Mouse (Mus musculus) neural tube, embryonic 11.5 days (tissue): Measurements from ENCODE around the gene Sipa1l3. TPM values are rescaled to one million over a fixed set of nuclear protein-coding genes. Genes with fewer than 3 reads are reported as not detected.
A peak's percentile ranks its signal among the peaks of the same experiment; 100 is the strongest.

Experiments
- ATAC-seq: fragments of 200-750 bp; cut with Nextera tagmentation; 2 replicates; pipeline ENCODE4 v1.8.0; 2017; ENCODE audit warnings: moderate number of reproducible peaks, mild to moderate bottlenecking, moderate TSS enrichment, moderate library complexity; ENCODE audit not compliant: insufficient read depth, low FRiP score, low TSS enrichment
- DNase-seq: peaks from one replicate; pipeline ENCODE4 v3.0.0-alpha.2; 2015; ENCODE audit warnings: low spot score
- H3K27ac ChIP-seq: fragments of 300-500 bp; sonication (generic); 2 replicates; pipeline ENCODE4 v1.5.1; 2014; ENCODE audit warnings: low read depth, mild to moderate bottlenecking, low read length
- H3K27me3 ChIP-seq: fragments of 300-500 bp; sonication (generic); 2 replicates; pipeline ENCODE4 v1.6.1; 2014; ENCODE audit warnings: mild to moderate bottlenecking, low read length, mixed read lengths; ENCODE audit not compliant: control insufficient read depth, insufficient read depth
- H3K36me3 ChIP-seq: fragments of 300-500 bp; sonication (generic); 2 replicates; pipeline ENCODE4 v1.6.1; 2014; ENCODE audit warnings: mild to moderate bottlenecking, low read length, moderate library complexity, mixed read lengths; ENCODE audit not compliant: control insufficient read depth, insufficient read depth
- H3K4me1 ChIP-seq: fragments of 300-500 bp; sonication (generic); 2 replicates; pipeline ENCODE4 v1.6.1; 2014; ENCODE audit warnings: low read length, mixed read lengths; ENCODE audit not compliant: control insufficient read depth, insufficient read depth
- H3K4me2 ChIP-seq: fragments of 300-500 bp; sonication (generic); 2 replicates; pipeline ENCODE4 v1.6.1; 2014; ENCODE audit warnings: low read depth, mild to moderate bottlenecking, moderate library complexity
- H3K4me3 ChIP-seq: fragments of 300-500 bp; sonication (generic); 2 replicates; pipeline ENCODE4 v1.5.1; 2014; ENCODE audit warnings: low read depth, low read length
- H3K9ac ChIP-seq: fragments of 300-500 bp; sonication (generic); 2 replicates; pipeline ENCODE4 v1.6.1; 2014; ENCODE audit warnings: mild to moderate bottlenecking, low read length
- H3K9me3 ChIP-seq: fragments of 300-500 bp; sonication (generic); 2 replicates; pipeline ENCODE4 v1.6.1; 2016; ENCODE audit warnings: low read length; ENCODE audit not compliant: control insufficient read depth
- WGBS: fragments of 180-500 bp; shearing (Covaris S2); extraction: QIAGEN DNeasy Blood & Tissue Kit; methylation state at CpG from one replicate; pipeline ENCODE4 v1.1.7; 2014; 5-methylcytosine and 5-hydroxymethylcytosine counted together
- polyA plus RNA-seq: library from polyadenylated mRNA; unstranded; fragments of >200 nt; fragmentation: Nextera tagmentation; extraction: Ambion mirVana; gene quantifications from 2 replicates; pipeline ENCODE4 v1.2.1, GENCODE M21; 2014

The Sipa1l3 gene
- polyA plus RNA-seq, 1 experiment from 2014 or later = 11.9 TPM

DNA sequence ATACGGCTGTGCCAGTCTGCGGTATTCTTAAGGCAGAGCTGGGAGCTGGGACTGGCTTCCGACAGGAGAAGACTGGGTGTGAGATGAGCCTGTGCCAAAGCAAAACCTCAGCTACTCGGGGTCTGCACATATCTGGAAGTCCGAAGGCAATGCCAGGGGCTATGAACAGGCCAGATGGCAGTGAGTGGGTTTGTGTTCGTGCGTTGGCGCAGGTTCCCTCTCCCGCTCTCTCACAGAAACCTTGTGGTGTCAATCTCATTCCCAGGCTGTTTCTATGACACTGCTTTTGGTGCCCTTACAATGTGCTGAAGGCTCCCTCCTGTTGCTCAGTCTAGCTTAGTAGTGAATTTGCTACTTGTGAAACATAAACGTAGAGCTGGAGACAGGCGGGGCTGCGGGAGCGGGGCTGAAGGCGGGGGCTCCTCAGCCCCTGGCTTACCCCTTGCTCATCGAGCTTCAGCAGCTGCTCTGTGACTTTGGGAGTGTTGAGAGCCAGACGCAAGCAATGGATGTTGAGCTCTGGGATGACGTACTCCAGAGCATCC lies 130.8 kb downstream of the Sipa1l3 start:
- ATAC-seq = no peak
- WGBS = 94% methylated on average over 17 of the region's 17 CpGs

DNA sequence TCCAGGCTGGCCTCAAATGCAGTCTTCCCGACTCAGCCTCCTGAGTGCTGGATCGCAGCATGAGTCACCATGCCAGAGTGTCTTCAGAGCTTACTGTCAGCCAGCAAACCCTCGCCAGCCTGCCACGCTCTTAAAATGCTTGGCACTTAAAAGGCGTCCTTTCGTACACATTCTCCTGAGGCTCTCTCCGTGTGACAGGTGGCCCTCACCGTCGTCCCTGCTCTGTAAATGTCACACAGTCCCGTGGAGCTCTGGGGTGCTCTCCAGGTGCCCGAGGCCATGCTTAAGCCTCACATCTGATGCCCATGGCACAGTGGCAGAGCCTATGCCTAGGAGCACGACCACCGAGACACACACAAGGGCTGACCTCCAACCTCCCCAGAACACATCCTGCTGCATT lies 132.1 kb downstream of the Sipa1l3 start:
- Histone ChIP-seq H3K27me3 (no peaks in the 10 kb centered on the region), H3K4me2 (no peak overlapping the region), H3K9ac (no peak overlapping the region), H3K27ac (no peak overlapping the region), H3K4me1 (no peaks in the 10 kb centered on the region), H3K4me3 (no peak overlapping the region), H3K9me3 (no peaks in the 10 kb centered on the region), H3K36me3 (no peaks in the 10 kb centered on the region; the same call in 1 of the 2 replicates)
- DNase-seq (no peak), ATAC-seq (no peak)
- WGBS = 93% methylated on average over 13 of the region's 13 CpGs

More for the DNA sequence above, 130.8 kb downstream of the Sipa1l3 start:
- Histone ChIP-seq H3K4me3 (no peak overlapping the region), H3K4me2 (no peak overlapping the region), H3K9ac (no peak overlapping the region), H3K4me1 (no peaks in the 10 kb centered on the region), H3K27ac (no peak overlapping the region), H3K9me3 (no peaks in the 10 kb centered on the region), H3K36me3 (no peaks in the 10 kb centered on the region; the same call in 1 of the 2 replicates), H3K27me3 (no peaks in the 10 kb centered on the region)
- no peak for DNase-seq

DNA sequence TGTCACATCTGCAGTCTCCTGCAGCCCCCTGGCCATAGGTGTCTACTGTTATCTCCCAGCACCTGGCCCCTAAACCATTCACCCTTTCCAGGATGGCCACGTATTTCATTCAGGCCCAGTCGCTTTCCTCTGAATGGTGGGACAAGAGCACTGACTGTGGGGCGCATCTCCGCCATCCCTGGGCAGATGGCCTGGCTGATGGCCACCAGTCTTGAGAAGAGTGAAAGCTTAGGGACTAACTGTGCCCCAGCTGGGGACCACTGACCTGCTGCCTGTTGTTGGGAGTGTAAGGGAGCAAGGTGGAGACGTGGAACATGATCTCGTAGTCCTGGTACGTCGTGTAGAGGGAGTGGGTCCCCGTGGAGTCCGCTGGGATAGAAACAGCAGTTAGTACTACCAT lies 132.7 kb downstream of the Sipa1l3 start:
- no peak for DNase-seq
- ATAC-seq = no peak
- H3K4me2 ChIP-seq = no peak overlapping the region
- no peak overlapping the region for H3K4me3 ChIP-seq
- H3K27me3 ChIP-seq = no peaks in the 10 kb centered on the region
- no peak overlapping the region for H3K27ac ChIP-seq
- no peaks in the 10 kb centered on the region for H3K4me1 ChIP-seq
- H3K9ac ChIP-seq = no peak overlapping the region
- H3K36me3 ChIP-seq = no peaks in the 10 kb centered on the region; the same call in 1 of the 2 replicates
- 90% methylated on average over 10 of the region's 10 CpGs for WGBS
- H3K9me3 ChIP-seq = no peaks in the 10 kb centered on the region

- Histone ChIP-seq H3K4me1 (no peaks in the 10 kb centered on the region), H3K4me2 (no peak overlapping the region), H3K9me3 (no peaks in the 10 kb centered on the region), H3K4me3 (no peak overlapping the region), H3K9ac (no peak overlapping the region), H3K27me3 (no peaks in the 10 kb centered on the region), H3K27ac (no peak overlapping the region), H3K36me3 (no peaks in the 10 kb centered on the region; the same call in 1 of the 2 replicates)
- ATAC-seq = no peak
- 31% methylated on average over 10 of the region's 10 CpGs for WGBS
- DNase-seq = peak; percentile 90
Measured at GRCm38 (mm10) chr7:29383255-29383654, 135.2 kb downstream of the Sipa1l3 start.

DNA sequence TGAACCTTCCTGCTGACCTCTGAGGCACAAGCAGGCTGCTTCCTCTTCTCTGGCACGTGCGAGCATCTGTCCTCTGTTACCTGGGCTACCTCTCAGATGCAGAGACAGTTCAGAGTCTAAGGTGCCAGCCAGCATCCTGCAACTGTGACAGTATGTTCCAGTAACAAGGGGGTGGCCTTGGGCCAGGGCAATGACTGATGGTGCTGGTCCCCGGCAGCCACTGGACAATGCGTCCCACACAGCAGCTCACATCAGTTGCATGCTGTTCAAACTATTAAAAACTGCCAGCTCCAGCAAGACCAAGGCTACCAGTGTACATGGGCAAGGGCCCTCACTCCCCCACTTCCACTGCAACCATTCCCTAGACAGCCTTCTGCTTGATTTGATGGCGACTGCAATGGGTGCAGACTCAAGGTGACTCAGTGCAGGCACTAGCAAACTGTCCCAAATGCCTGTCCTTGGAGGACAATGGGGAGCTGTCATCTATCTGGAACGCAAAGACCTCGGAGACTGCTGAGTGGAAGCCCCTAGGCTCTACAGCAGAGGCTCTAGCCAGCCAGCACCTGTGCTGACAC lies 136.9 kb downstream of the Sipa1l3 start:
- DNase-seq = no peak
- no peak overlapping the region for H3K4me2 ChIP-seq
- no peaks in the 10 kb centered on the region for H3K4me1 ChIP-seq
- 93% methylated on average over 7 of the region's 7 CpGs for WGBS
- H3K36me3 ChIP-seq = 0 out of 2 replicates have a peak, but pooled peaks cover 2% of the 10 kb centered on the region
- H3K9ac ChIP-seq = no peak overlapping the region
- no peaks in the 10 kb centered on the region for H3K27me3 ChIP-seq
- no peak overlapping the region for H3K27ac ChIP-seq
- ATAC-seq = no peak
- no peak overlapping the region for H3K4me3 ChIP-seq
- H3K9me3 ChIP-seq = no peaks in the 10 kb centered on the region

GRCm38 (mm10) chr7:29374054-29374453 lies 144.4 kb downstream of the Sipa1l3 start:
- ATAC-seq (no peak), DNase-seq (no peak)
- Histone ChIP-seq H3K4me3 (no peak overlapping the region), H3K27ac (no peak overlapping the region), H3K4me1 (no peaks in the 10 kb centered on the region), H3K27me3 (no peaks in the 10 kb centered on the region), H3K9ac (no peak overlapping the region), H3K9me3 (no peaks in the 10 kb centered on the region), H3K4me2 (no peak overlapping the region), H3K36me3 (peaks cover 2% of the 10 kb centered on the region; the same call in 1 of the 2 replicates)
- WGBS = 83% methylated on average over 6 of the region's 6 CpGs

DNA sequence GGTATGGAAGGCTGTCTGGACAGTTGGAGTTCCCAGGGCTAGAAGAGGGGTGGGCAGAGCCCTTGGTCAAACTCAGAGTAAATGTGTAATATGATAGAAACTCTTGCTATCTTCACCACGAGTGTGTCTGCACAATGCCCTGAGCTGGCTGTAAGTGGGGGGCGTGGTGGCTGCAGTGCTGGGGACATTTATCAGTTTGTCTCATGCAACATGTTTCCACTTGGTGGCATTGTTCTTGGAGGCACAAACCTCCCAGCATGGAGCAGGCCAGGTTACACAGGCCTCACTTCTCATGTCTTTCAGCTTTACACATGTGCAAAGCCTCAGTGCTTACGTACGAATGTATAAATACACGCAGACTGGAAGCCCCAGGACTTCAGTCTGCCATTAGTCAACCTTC lies 146.3 kb downstream of the Sipa1l3 start:
- no peak for ATAC-seq
- no peak overlapping the region for H3K9ac ChIP-seq

GRCm38 (mm10) chr7:29370031-29370430 lies 148.4 kb downstream of the Sipa1l3 start:
- 75% methylated on average over 6 of the region's 6 CpGs for WGBS
- H3K9me3 ChIP-seq = no peaks in the 10 kb centered on the region
- H3K27ac ChIP-seq = no peak overlapping the region
- DNase-seq = no peak
- no peaks in the 10 kb centered on the region for H3K27me3 ChIP-seq
- ATAC-seq = no peak
- no peak overlapping the region for H3K4me2 ChIP-seq
- no peaks in the 10 kb centered on the region; the same call in 1 of the 2 replicates for H3K36me3 ChIP-seq
- H3K4me1 ChIP-seq = no peaks in the 10 kb centered on the region
- H3K4me3 ChIP-seq = no peak overlapping the region
- no peak overlapping the region for H3K9ac ChIP-seq

More for the DNA sequence above, 146.3 kb downstream of the Sipa1l3 start:
- DNase-seq = no peak
- Histone ChIP-seq H3K4me3 (no peak overlapping the region), H3K4me2 (no peak overlapping the region), H3K4me1 (no peaks in the 10 kb centered on the region), H3K27ac (no peak overlapping the region), H3K27me3 (no peaks in the 10 kb centered on the region), H3K9me3 (no peaks in the 10 kb centered on the region), H3K36me3 (no peaks in the 10 kb centered on the region; the same call in 1 of the 2 replicates)
- 93% methylated on average over 5 of the region's 5 CpGs for WGBS

- Histone ChIP-seq H3K27ac (no peak overlapping the region), H3K36me3 (no peaks in the 10 kb centered on the region; the same call in 1 of the 2 replicates), H3K4me3 (no peak overlapping the region), H3K27me3 (no peaks in the 10 kb centered on the region), H3K4me1 (no peaks in the 10 kb centered on the region), H3K9me3 (no peaks in the 10 kb centered on the region), H3K4me2 (no peak overlapping the region), H3K9ac (no peak overlapping the region)
- no peak for DNase-seq
- ATAC-seq = 0 out of 2 replicates have a peak, but pooled peaks have one; percentile 31
- WGBS = 49% methylated on average over 5 of the region's 5 CpGs
Measured at GRCm38 (mm10) chr7:29368004-29368320, 150.5 kb downstream of the Sipa1l3 start.
